Mouse (Mus musculus) intestine, postnatal 0 days (tissue): ENCODE data around the gene Cby3. TPM values are rescaled to one million over a fixed set of nuclear protein-coding genes. Genes with fewer than 3 reads are reported as not detected.
A peak's percentile ranks its signal among the peaks of the same experiment; 100 is the strongest.

Source experiments
- ATAC-seq: fragments of 200-750 bp; cut with Nextera tagmentation; 2 replicates; pipeline ENCODE4 v1.8.0; 2017; ENCODE audit warnings: mild to moderate bottlenecking, moderate TSS enrichment, moderate library complexity
- H3K27ac ChIP-seq: fragments of 300-500 bp; sonication (generic); 2 replicates; pipeline ENCODE4 v1.5.1; 2014; ENCODE audit warnings: mild to moderate bottlenecking, low read depth, low read length, moderate library complexity
- H3K27me3 ChIP-seq: fragments of 300-500 bp; sonication (generic); replicated peaks from 2 replicates; pipeline ENCODE4 v1.6.1; 2014; ENCODE audit warnings: low read length, mixed read lengths; ENCODE audit not compliant: control insufficient read depth, insufficient read depth
- H3K36me3 ChIP-seq: fragments of 300-500 bp; sonication (generic); 2 replicates; pipeline ENCODE4 v1.6.1; 2014; ENCODE audit warnings: mild to moderate bottlenecking, moderate library complexity; ENCODE audit not compliant: control insufficient read depth, insufficient read depth
- H3K4me1 ChIP-seq: fragments of 300-500 bp; sonication (generic); replicated peaks from 2 replicates; pipeline ENCODE4 v1.6.1; 2014; ENCODE audit warnings: antibody characterized with exemption, low read length, mixed read lengths; ENCODE audit not compliant: control insufficient read depth, insufficient read depth
- H3K4me2 ChIP-seq: fragments of 300-500 bp; sonication (generic); replicated peaks from 2 replicates; pipeline ENCODE4 v1.6.1; 2014; ENCODE audit warnings: low read depth, mild to moderate bottlenecking, moderate library complexity
- H3K4me3 ChIP-seq: fragments of 300-500 bp; sonication (generic); 2 replicates; pipeline ENCODE4 v1.5.1; 2014; ENCODE audit warnings: low read depth, low read length
- H3K9ac ChIP-seq: fragments of 300-500 bp; sonication (generic); 2 replicates; pipeline ENCODE4 v1.6.1; 2014; ENCODE audit warnings: mild to moderate bottlenecking, low read depth, low read length
- H3K9me3 ChIP-seq: fragments of 300-500 bp; sonication (generic); 2 replicates; pipeline ENCODE4 v1.6.1; 2016; ENCODE audit warnings: mixed run types; ENCODE audit not compliant: control insufficient read depth
- CTCF ChIP-seq: sonication (generic); IDR thresholded peaks from 2 replicates; pipeline ENCODE4 v1.5.1; 2016; ENCODE audit warnings: low read depth, mild to moderate bottlenecking, control low read depth, antibody characterized with exemption, moderate library complexity
- WGBS: fragments of 180-500 bp; shearing (Covaris S2); extraction: QIAGEN DNeasy Blood & Tissue Kit; methylation state at CpG from one replicate; pipeline ENCODE4 v1.1.7; 2014; 5-methylcytosine and 5-hydroxymethylcytosine counted together
- polyA plus RNA-seq: library from polyadenylated mRNA; unstranded; fragments of >200 nt; fragmentation: Nextera tagmentation; extraction: Ambion mirVana; gene quantifications from 2 replicates; pipeline ENCODE4 v1.2.1, GENCODE M21; 2015

Gene Cby3
- polyA plus RNA-seq, 1 experiment from 2014 or later: 0.17 TPM

DNA sequence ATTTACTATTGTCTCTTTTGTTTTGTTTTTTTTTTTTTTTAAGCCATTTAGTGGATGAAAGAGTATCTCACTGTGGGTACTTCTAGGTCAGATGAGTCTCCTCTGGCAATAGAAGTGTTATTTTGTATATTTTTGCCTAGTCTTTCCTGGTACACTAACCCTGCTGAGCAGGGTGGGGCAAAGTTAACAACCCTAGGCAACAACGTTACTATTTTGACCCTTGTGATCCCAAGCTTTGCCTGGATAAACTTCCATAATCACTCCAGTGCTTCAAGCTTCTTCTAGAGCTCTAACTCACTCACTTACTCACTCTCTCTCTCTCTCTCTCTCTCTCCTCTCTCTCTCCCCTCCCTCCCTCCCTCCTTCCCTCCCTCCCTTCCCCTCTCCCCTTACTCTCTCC, 18.1 kb upstream of the Cby3 start:
- Histone ChIP-seq H3K27me3 (no peaks in the 10 kb centered on the region), H3K36me3 (no peaks in the 10 kb centered on the region), H3K4me2 (peak overlapping the region; percentile 4; the same call in 1 of the 2 replicates), H3K9me3 (no peaks in the 10 kb centered on the region), H3K4me1 (no peaks in the 10 kb centered on the region), H3K9ac (no peak overlapping the region), H3K27ac (no peak overlapping the region), H3K4me3 (no peak overlapping the region)
- no peak for TF ChIP-seq CTCF
- ATAC-seq: 0 out of 2 replicates have a peak, but pooled peaks have one; percentile 47
- 26% methylated on average over 1 of the region's 1 CpGs for WGBS

DNA sequence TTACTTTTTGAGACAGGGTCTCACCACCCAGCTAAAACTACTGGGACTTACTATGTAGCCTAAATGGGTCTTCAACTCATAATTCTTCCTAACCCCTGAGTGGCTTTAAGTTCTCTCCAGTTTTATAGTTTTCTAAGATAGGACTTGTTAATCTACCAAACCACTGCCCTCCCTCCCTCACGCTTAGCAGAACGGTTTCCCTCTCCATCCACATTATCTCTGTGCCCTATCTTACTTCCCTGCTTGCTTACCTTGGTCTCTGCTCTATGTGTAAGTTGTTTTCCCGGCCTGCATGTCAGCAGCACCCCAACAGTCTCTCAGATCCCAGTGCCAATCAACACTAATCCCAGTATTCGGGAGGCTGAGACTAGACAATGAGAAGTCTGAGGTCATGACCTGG, 17.4 kb upstream of the Cby3 start:
- no peak for TF ChIP-seq CTCF
- Histone ChIP-seq H3K4me2 (no peak overlapping the region), H3K27me3 (no peaks in the 10 kb centered on the region), H3K9me3 (no peaks in the 10 kb centered on the region), H3K36me3 (no peaks in the 10 kb centered on the region), H3K4me3 (no peak overlapping the region), H3K27ac (no peak overlapping the region), H3K9ac (no peak overlapping the region), H3K4me1 (no peaks in the 10 kb centered on the region)
- 58% methylated on average over 4 of the region's 4 CpGs for WGBS
- ATAC-seq: no peak

DNA sequence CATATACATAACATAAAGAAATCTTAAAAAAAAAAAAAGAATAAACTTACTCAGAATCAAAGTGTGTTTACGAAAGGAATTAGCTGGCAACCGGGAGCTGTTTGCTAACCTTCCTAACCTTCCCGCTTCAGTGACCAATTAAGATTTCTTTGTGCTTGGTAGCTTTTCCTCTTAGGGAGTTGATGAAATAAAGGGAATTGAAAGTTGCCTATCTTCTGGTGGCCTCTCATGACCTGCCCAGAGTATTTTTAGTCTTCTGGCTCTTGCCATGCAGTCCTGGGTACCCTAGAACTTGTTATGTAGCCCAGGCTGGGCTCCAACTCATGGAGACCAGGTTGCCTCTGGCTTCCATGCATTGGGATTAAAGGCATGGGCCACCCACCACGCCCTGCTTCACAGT, 8.8 kb upstream of the Cby3 start:
- Histone ChIP-seq H3K9ac (no peak overlapping the region), H3K9me3 (no peaks in the 10 kb centered on the region), H3K4me2 (no peak overlapping the region), H3K27me3 (no peaks in the 10 kb centered on the region), H3K4me3 (no peak overlapping the region), H3K36me3 (no peaks in the 10 kb centered on the region), H3K27ac (no peak overlapping the region), H3K4me1 (no peaks in the 10 kb centered on the region)
- 74% methylated on average over 4 of the region's 4 CpGs for WGBS
- no peak for TF ChIP-seq CTCF
- ATAC-seq: no peak

DNA sequence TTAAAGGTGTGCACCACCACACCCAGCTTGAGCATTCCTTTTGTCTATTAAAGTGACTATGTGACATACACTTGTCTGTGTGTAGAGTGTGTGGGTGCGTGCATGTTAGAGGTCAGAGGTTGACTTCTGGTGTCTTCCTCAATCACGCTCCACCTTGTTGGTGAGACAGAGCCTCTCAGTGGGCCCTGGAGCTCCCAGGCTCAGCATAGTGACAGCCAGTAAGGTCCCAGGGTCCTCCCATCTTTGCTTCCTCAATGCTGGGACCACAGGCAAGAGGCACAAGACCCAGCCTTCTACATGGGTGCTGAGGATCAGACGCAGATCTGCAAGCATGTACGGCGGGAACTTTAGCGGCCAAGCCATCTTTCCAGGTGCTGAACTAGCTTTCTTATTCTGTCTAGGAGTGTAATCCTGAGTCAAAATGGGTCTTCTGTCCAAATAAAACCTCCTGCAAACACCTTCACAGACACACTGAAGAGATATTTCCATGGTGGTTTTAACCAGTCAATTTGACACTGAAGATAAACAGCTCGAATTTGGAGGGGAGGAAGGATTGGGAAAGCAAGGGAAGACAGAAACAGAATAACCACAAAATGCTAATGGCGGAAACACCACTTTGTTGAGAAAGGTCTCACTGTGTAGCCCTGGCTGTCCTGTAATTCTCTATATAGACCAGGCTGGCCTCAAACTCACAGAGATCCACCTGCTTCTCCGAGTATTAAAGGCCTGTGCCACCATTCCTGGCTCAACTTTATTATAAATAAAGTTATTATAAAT, 7.8 kb upstream of the Cby3 start:
- no peak for TF ChIP-seq CTCF
- Histone ChIP-seq H3K27me3 (no peaks in the 10 kb centered on the region), H3K4me1 (no peaks in the 10 kb centered on the region), H3K9ac (no peak overlapping the region), H3K9me3 (no peaks in the 10 kb centered on the region), H3K4me3 (no peak overlapping the region), H3K27ac (no peak overlapping the region), H3K36me3 (no peaks in the 10 kb centered on the region), H3K4me2 (no peak overlapping the region)
- 85% methylated on average over 9 of the region's 9 CpGs for WGBS
- no peak for ATAC-seq

DNA sequence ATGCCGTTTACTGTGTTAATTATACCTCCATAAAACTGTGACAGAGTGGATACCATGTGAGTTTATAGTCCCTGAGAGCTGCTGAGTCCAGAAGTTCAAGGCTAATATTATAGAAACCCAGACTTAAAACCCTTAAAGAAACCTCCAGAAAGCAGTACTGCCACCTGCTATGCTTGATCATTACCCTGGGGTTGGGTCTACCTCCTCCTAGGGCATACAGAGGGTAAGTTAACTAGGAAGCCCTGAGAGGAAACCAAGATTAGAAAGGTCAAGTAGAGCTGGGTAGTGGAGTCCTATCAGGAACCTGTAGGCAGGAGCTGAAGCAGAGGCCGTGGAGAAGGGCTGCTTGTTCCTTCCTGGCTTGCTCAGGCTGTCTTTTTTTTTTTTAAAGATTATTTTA, 2.1 kb upstream of the Cby3 start:
- 31% methylated on average over 2 of the region's 2 CpGs for WGBS
- no peak overlapping the region for H3K4me3 ChIP-seq
- no peaks in the 10 kb centered on the region for H3K27me3 ChIP-seq
- no peak for TF ChIP-seq CTCF
- no peaks in the 10 kb centered on the region for H3K36me3 ChIP-seq
- H3K9ac ChIP-seq: no peak overlapping the region
- no peak overlapping the region for H3K4me2 ChIP-seq
- peak; percentile 88 for ATAC-seq
- H3K4me1 ChIP-seq: no peaks in the 10 kb centered on the region
- no peaks in the 10 kb centered on the region for H3K9me3 ChIP-seq
- peak overlapping the region; percentile 41; the same call in 1 of the 2 replicates for H3K27ac ChIP-seq

DNA sequence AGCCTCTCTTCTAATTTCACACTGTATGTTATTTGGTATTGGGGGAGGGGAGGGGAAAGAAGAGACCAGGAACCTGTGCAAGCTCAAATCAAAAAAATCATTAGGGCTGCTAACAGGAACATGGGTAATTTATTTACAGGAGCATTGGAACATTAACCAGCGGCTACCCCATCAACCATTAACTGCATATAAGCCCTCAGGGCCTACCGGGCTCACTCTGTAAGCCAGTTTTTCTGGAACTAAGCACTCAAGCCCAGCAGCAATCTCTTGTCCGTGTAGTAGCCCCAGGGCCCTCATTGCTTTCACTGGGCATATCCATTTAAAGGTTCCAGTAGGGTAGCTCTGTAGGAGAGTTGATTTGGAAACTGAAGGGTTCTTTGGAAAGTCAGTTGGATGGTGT, 589 bp downstream of the Cby3 start:
- H3K9me3 ChIP-seq: no peaks in the 10 kb centered on the region
- WGBS: 42% methylated on average over 3 of the region's 3 CpGs

More for the DNA sequence above, 589 bp downstream of the Cby3 start:
- H3K4me3 ChIP-seq: no peak overlapping the region
- H3K4me2 ChIP-seq: no peak overlapping the region
- TF ChIP-seq CTCF: no peak
- no peak overlapping the region for H3K27ac ChIP-seq
- ATAC-seq: no peak
- no peaks in the 10 kb centered on the region for H3K27me3 ChIP-seq
- no peak overlapping the region for H3K9ac ChIP-seq
- H3K36me3 ChIP-seq: no peaks in the 10 kb centered on the region
- H3K4me1 ChIP-seq: no peaks in the 10 kb centered on the region
